Mouse (Mus musculus): ENCODE results near the gene Avpi1. TPM values are rescaled to one million over a fixed set of nuclear protein-coding genes. Genes with fewer than 3 reads are reported as not detected.
A peak's percentile ranks its signal among the peaks of the same experiment; 100 is the strongest.

The Avpi1 gene
- polyA plus RNA-seq, 1 experiment: 6.9 TPM

- no peak for TF ChIP-seq CTCF (IDR thresholded peaks at IDR 0.05; ENCODE audit: extremely low read depth, insufficient read length, insufficient replicate concordance, low read depth, low read length)
- no peak for TF ChIP-seq POLR2A (IDR thresholded peaks at IDR 0.05; ENCODE audit: low read depth, low read length)
- H3K4me3 ChIP-seq (ENCODE audit: low read depth, low read length): no peak overlapping the region
- H3K27me3 ChIP-seq (ENCODE audit: control insufficient read depth, insufficient read depth, low read length): no peaks in the 10 kb centered on the region; the same call in 1 of the 2 replicates
- no peaks in the 10 kb centered on the region for H3K4me1 ChIP-seq (ENCODE audit: control insufficient read depth, insufficient read depth, insufficient read length, low read length)
- WGBS: 91% methylated on average over 4 of the region's 4 CpGs
- no peaks in the 10 kb centered on the region for H3K36me3 ChIP-seq (ENCODE audit: control insufficient read depth, insufficient read depth, low read length)
- no peak overlapping the region for H3K27ac ChIP-seq (ENCODE audit: insufficient read depth, low read depth, low read length)
These were observed 8.4 kb upstream of the Avpi1 start for GRCm38 (mm10) chr19:42137167-42137672.

- Histone ChIP-seq H3K4me1 (ENCODE audit: control insufficient read depth, insufficient read depth, insufficient read length, low read length) (no peaks in the 10 kb centered on the region), H3K4me3 (ENCODE audit: low read depth, low read length) (no peak overlapping the region), H3K27ac (ENCODE audit: insufficient read depth, low read depth, low read length) (no peak overlapping the region), H3K36me3 (ENCODE audit: control insufficient read depth, insufficient read depth, low read length) (no peaks in the 10 kb centered on the region), H3K27me3 (ENCODE audit: control insufficient read depth, insufficient read depth, low read length) (no peaks in the 10 kb centered on the region; the same call in 1 of the 2 replicates)
- TF ChIP-seq CTCF (IDR thresholded peaks at IDR 0.05; ENCODE audit: extremely low read depth, insufficient read length, insufficient replicate concordance, low read depth, low read length): no peak
- TF ChIP-seq POLR2A (IDR thresholded peaks at IDR 0.05; ENCODE audit: low read depth, low read length): no peak
- WGBS: 56% methylated on average over 5 of the region's 5 CpGs
These were observed 7.3 kb upstream of the Avpi1 start for GRCm38 (mm10) chr19:42136126-42136525.

GRCm38 (mm10) chr19:42135070-42135469, 6.2 kb upstream of the Avpi1 start:
- TF ChIP-seq CTCF (IDR thresholded peaks at IDR 0.05; ENCODE audit: extremely low read depth, insufficient read length, insufficient replicate concordance, low read depth, low read length): no peak
- H3K27me3 ChIP-seq (ENCODE audit: control insufficient read depth, insufficient read depth, low read length): no peaks in the 10 kb centered on the region
- H3K36me3 ChIP-seq (ENCODE audit: control insufficient read depth, insufficient read depth, low read length): no peaks in the 10 kb centered on the region
- H3K4me3 ChIP-seq (ENCODE audit: low read depth, low read length): no peak overlapping the region
- H3K4me1 ChIP-seq (ENCODE audit: control insufficient read depth, insufficient read depth, insufficient read length, low read length): no peaks in the 10 kb centered on the region
- no peak overlapping the region for H3K27ac ChIP-seq (ENCODE audit: insufficient read depth, low read depth, low read length)

- WGBS: 71% methylated on average over 5 of the region's 5 CpGs
- H3K27me3 ChIP-seq (ENCODE audit: control insufficient read depth, insufficient read depth, low read length): no peaks in the 10 kb centered on the region
- no peak overlapping the region for H3K4me3 ChIP-seq (ENCODE audit: low read depth, low read length)
- no peaks in the 10 kb centered on the region for H3K36me3 ChIP-seq (ENCODE audit: control insufficient read depth, insufficient read depth, low read length)
- TF ChIP-seq POLR2A (IDR thresholded peaks at IDR 0.05; ENCODE audit: low read depth, low read length) (no peak), CTCF (IDR thresholded peaks at IDR 0.05; ENCODE audit: extremely low read depth, insufficient read length, insufficient replicate concordance, low read depth, low read length) (no peak)
- no peak overlapping the region for H3K27ac ChIP-seq (ENCODE audit: insufficient read depth, low read depth, low read length)
- H3K4me1 ChIP-seq (ENCODE audit: control insufficient read depth, insufficient read depth, insufficient read length, low read length): no peaks in the 10 kb centered on the region
These were observed 2.2 kb upstream of the Avpi1 start for GRCm38 (mm10) chr19:42131101-42131500.

GRCm38 (mm10) chr19:42130294-42130606, 1.4 kb upstream of the Avpi1 start:
- no peaks in the 10 kb centered on the region for H3K4me1 ChIP-seq (ENCODE audit: control insufficient read depth, insufficient read depth, insufficient read length, low read length)
- H3K36me3 ChIP-seq (ENCODE audit: control insufficient read depth, insufficient read depth, low read length): no peaks in the 10 kb centered on the region
- 68% methylated on average over 3 of the region's 3 CpGs for WGBS
- peak overlapping the region; percentile 44; the same call in 1 of the 2 replicates for H3K27ac ChIP-seq (ENCODE audit: insufficient read depth, low read depth, low read length)
- H3K27me3 ChIP-seq (ENCODE audit: control insufficient read depth, insufficient read depth, low read length): no peaks in the 10 kb centered on the region
- no peak overlapping the region for H3K4me3 ChIP-seq (ENCODE audit: low read depth, low read length)
- TF ChIP-seq POLR2A (IDR thresholded peaks at IDR 0.05; ENCODE audit: low read depth, low read length) (no peak), CTCF (IDR thresholded peaks at IDR 0.05; ENCODE audit: extremely low read depth, insufficient read length, insufficient replicate concordance, low read depth, low read length) (no peak)

GRCm38 (mm10) chr19:42129509-42130293, 842 bp upstream of the Avpi1 start:
- TF ChIP-seq POLR2A (IDR thresholded peaks at IDR 0.05; ENCODE audit: low read depth, low read length) (no peak), CTCF (IDR thresholded peaks at IDR 0.05; ENCODE audit: extremely low read depth, insufficient read length, insufficient replicate concordance, low read depth, low read length) (no peak)
- Histone ChIP-seq H3K4me1 (ENCODE audit: control insufficient read depth, insufficient read depth, insufficient read length, low read length) (no peaks in the 10 kb centered on the region; the same call in 1 of the 2 replicates), H3K4me3 (ENCODE audit: low read depth, low read length) (peak overlapping the region; percentile 68; the same call in 1 of the 2 replicates), H3K27me3 (ENCODE audit: control insufficient read depth, insufficient read depth, low read length) (no peaks in the 10 kb centered on the region), H3K27ac (ENCODE audit: insufficient read depth, low read depth, low read length) (peak overlapping the region; percentile 69), H3K36me3 (ENCODE audit: control insufficient read depth, insufficient read depth, low read length) (no peaks in the 10 kb centered on the region; the same call in 1 of the 2 replicates)
- 54% methylated on average over 14 of the region's 14 CpGs for WGBS

GRCm38 (mm10) chr19:42128052-42128740, 663 bp downstream of the Avpi1 start:
- H3K27ac ChIP-seq (ENCODE audit: insufficient read depth, low read depth, low read length): peak overlapping the region; percentile 33
- 5% methylated on average over 23 of the region's 23 CpGs for WGBS
- no peaks in the 10 kb centered on the region for H3K27me3 ChIP-seq (ENCODE audit: control insufficient read depth, insufficient read depth, low read length)
- peaks cover 8% of the 10 kb centered on the region for H3K36me3 ChIP-seq (ENCODE audit: control insufficient read depth, insufficient read depth, low read length)
- H3K4me3 ChIP-seq (ENCODE audit: low read depth, low read length): peak overlapping the region; percentile 68
- TF ChIP-seq CTCF (IDR thresholded peaks at IDR 0.05; ENCODE audit: extremely low read depth, insufficient read length, insufficient replicate concordance, low read depth, low read length): no peak
- TF ChIP-seq POLR2A (IDR thresholded peaks at IDR 0.05; ENCODE audit: low read depth, low read length): no peak
- H3K4me1 ChIP-seq (ENCODE audit: control insufficient read depth, insufficient read depth, insufficient read length, low read length): no peaks in the 10 kb centered on the region; the same call in 1 of the 2 replicates
